ENCODE assay signal across 30 mouse cellular contexts in genomic region chr10:68378212-68378611, GRCm38 (mm10).
DNase-seq lines count a peak whose midpoint lies in the region; ATAC-seq and TF ChIP-seq lines count a peak whose summit lies in the region.
"Had no signal": no experiment of that assay in that cellular context is flagged by ENCODE, and none has a peak within 500 bp of the region (broad histone marks: within the 10 kb centered on the region; RNA-seq: fewer than 3 reads in every experiment).

No protein-coding gene starts in this region.

- no peaks in the 10 kb centered on the region for H3K27me3 ChIP-seq in liver, adult 2 months (ENCODE audit: control insufficient read depth, insufficient read depth, low read length)
- no peaks in the 10 kb centered on the region for H3K27me3 ChIP-seq in liver, embryonic 11.5 days (replicated peaks; ENCODE audit: control insufficient read depth, insufficient read depth, low read length)
- no peaks in the 10 kb centered on the region for H3K27me3 ChIP-seq in CH12.LX (replicated peaks)
- H3K27me3 ChIP-seq: embryonic facial prominence, embryonic 13.5 days; heart, embryonic 15.5 days; hindbrain, embryonic 12.5 days; intestine, embryonic 15.5 days; neural tube, embryonic 12.5 days; Patski had no signal

- H3K4me1 ChIP-seq in liver, adult 2 months (ENCODE audit: control insufficient read depth, insufficient read depth, low read length), result no peaks in the 10 kb centered on the region
- no peaks in the 10 kb centered on the region for H3K4me1 ChIP-seq in liver, embryonic 11.5 days (replicated peaks; ENCODE audit: control insufficient read depth, insufficient read depth, low read length)
- peaks cover 14 to 23% of the 10 kb centered on the region in 2 experiments for H3K4me1 ChIP-seq in CH12.LX (ENCODE audit: control insufficient read depth in 1 of 2, insufficient read depth in 2 of 2)
- H3K4me1 ChIP-seq: embryonic facial prominence, embryonic 13.5 days; forebrain, embryonic 10.5 days; heart, embryonic 10.5 days; heart, embryonic 15.5 days; hindbrain, embryonic 12.5 days; intestine, embryonic 15.5 days; neural tube, embryonic 12.5 days had no signal

- peak; percentile 31 for DNase-seq in liver, adult 2 months (ENCODE audit: extremely low read depth, low read depth, low spot score)
- DNase-seq in liver, embryonic 11.5 days (ENCODE audit: low spot score), result no peak
- DNase-seq in CH12.LX (ENCODE audit: extremely low read depth), result peak; percentile 85
- peak; percentile 42 for DNase-seq in R1 (ENCODE audit: low read depth, low spot score)
- DNase-seq in gastrocnemius, adult 8-10 months (ENCODE audit: low spot score in 2 of 2), result no peak
- no peak for DNase-seq in right cerebral cortex, postnatal 4 days
- DNase-seq in embryo, embryonic 11 days, result no peak
- DNase-seq: adrenal gland, postnatal 25 days; cerebellum, adult 2 months; cerebellum, postnatal 14 days; gastrocnemius, postnatal 10 days; kidney, adult 2 months; liver; lung, adult 2 months; lung, postnatal 14 days; thymus, postnatal 14 days had no signal

- TF ChIP-seq RAD21 in CH12.LX (IDR thresholded peaks at IDR 0.05; ENCODE audit: low read depth, low read length), result peak; percentile 27

- H3K36me3 ChIP-seq in liver, adult 2 months (ENCODE audit: control insufficient read depth, insufficient read depth, low read length), result no peaks in the 10 kb centered on the region
- H3K36me3 ChIP-seq in liver, embryonic 11.5 days (ENCODE audit: control insufficient read depth, insufficient read depth, low read length), result no peaks in the 10 kb centered on the region
- H3K36me3 ChIP-seq in CH12.LX (replicated peaks in 1 of 2; ENCODE audit: control insufficient read depth in 1 of 2, insufficient read depth in 1 of 2, low read length in 1 of 2), result no peaks in the 10 kb centered on the region
- H3K36me3 ChIP-seq: embryonic facial prominence, embryonic 13.5 days; forebrain, embryonic 10.5 days; heart, embryonic 10.5 days; heart, embryonic 15.5 days; hindbrain, embryonic 12.5 days; intestine, embryonic 15.5 days; neural tube, embryonic 12.5 days had no signal

- no peak overlapping the region for H3K4me3 ChIP-seq in liver, adult 2 months (ENCODE audit: insufficient read depth, low read depth, low read length)
- H3K4me3 ChIP-seq in liver, embryonic 11.5 days (ENCODE audit: low read depth, low read length), result no peak overlapping the region
- peak overlapping the region in 1 of 3 experiments; percentile 15 for H3K4me3 ChIP-seq in CH12.LX (replicated peaks in 1 of 3; ENCODE audit: low read depth in 2 of 3, low read length in 2 of 3, poor library complexity in 1 of 3)
- H3K4me3 ChIP-seq: embryonic facial prominence, embryonic 13.5 days; forebrain, embryonic 10.5 days; heart, embryonic 10.5 days; heart, embryonic 15.5 days; hindbrain, embryonic 12.5 days; intestine, embryonic 15.5 days; myocyte; neural tube, embryonic 12.5 days had no signal

- WGBS in liver, adult 2 months, result 91% methylated on average over 5 of the region's 5 CpGs
- WGBS in liver, embryonic 11.5 days, result 89% methylated on average over 5 of the region's 5 CpGs

- no peak overlapping the region for H3K4me2 ChIP-seq in liver, embryonic 11.5 days
- peak overlapping the region; percentile 46 for H3K4me2 ChIP-seq in CH12.LX (ENCODE audit: insufficient read depth, low read depth, poor library complexity, severe bottlenecking)
- H3K4me2 ChIP-seq: embryonic facial prominence, embryonic 13.5 days; heart, embryonic 15.5 days; hindbrain, embryonic 12.5 days; intestine, embryonic 15.5 days; midbrain, embryonic 11.5 days; neural tube, embryonic 12.5 days had no signal

- TF ChIP-seq CTCF in liver, adult 2 months (IDR thresholded peaks at IDR 0.05; ENCODE audit: low read depth, low read length), result no peak
- TF ChIP-seq CTCF in CH12.LX (conservative IDR thresholded peaks at IDR 0.05 in 1 of 2, IDR thresholded peaks at IDR 0.05 in 1 of 2; ENCODE audit: low read depth in 2 of 2, low read length in 2 of 2), result peak in 1 of 2 experiments; percentile 54; a peak in 2 of 4 replicates

- H3K9ac ChIP-seq in liver, adult 2 months (ENCODE audit: low read depth, low read length), result no peak overlapping the region
- no peak overlapping the region for H3K9ac ChIP-seq in liver, embryonic 11.5 days (ENCODE audit: low read depth, low read length)
- H3K9ac ChIP-seq in CH12.LX (ENCODE audit: insufficient read depth, low read depth), result no peak overlapping the region; the same call in 1 of the 2 replicates
- H3K9ac ChIP-seq: embryonic facial prominence, embryonic 13.5 days; heart, embryonic 15.5 days; hindbrain, embryonic 12.5 days; intestine, embryonic 15.5 days; neural tube, embryonic 12.5 days had no signal

- no peak overlapping the region for H3K27ac ChIP-seq in liver, adult 2 months (replicated peaks; ENCODE audit: insufficient read depth, low read depth, low read length)
- H3K27ac ChIP-seq in liver, embryonic 11.5 days (ENCODE audit: low read depth, low read length), result no peak overlapping the region
- peak overlapping the region; percentile 89 for H3K27ac ChIP-seq in CH12.LX (ENCODE audit: insufficient read depth, low read depth)
- H3K27ac ChIP-seq: embryonic facial prominence, embryonic 13.5 days; forebrain, embryonic 10.5 days; heart, embryonic 10.5 days; heart, embryonic 15.5 days; hindbrain, embryonic 12.5 days; hindbrain, postnatal 0 days; intestine, embryonic 15.5 days; neural tube, embryonic 12.5 days had no signal

- no peak for ATAC-seq in liver, embryonic 11.5 days (replicated peaks; ENCODE audit: low FRiP score)
- peak; percentile 94 for ATAC-seq in megakaryocyte, adult 5-6 weeks (ENCODE audit: poor library complexity, severe bottlenecking)
- ATAC-seq: forebrain, embryonic 16.5 days; hindbrain, postnatal 0 days; intestine, embryonic 15.5 days; midbrain, embryonic 16.5 days; Patski had no signal

- no peak for TF ChIP-seq POLR2A in liver, adult 2 months (IDR thresholded peaks at IDR 0.05; ENCODE audit: extremely low read depth, insufficient read depth, low read length)
- peak; percentile 28; the same call in 1 of the 2 replicates for TF ChIP-seq POLR2A in CH12.LX (IDR thresholded peaks at IDR 0.05; ENCODE audit: low read depth, low read length)

- dilution Hi-C loops in CH12.LX (cut with MboI; ENCODE audit: extremely low pct_ligation_motif_present, extremely low pct_unique_long_range_greater_than_20kb, low sequenced_read_pairs), result no loop called here

- peak; percentile 96 for TF ChIP-seq EP300 in CH12.LX (IDR thresholded peaks at IDR 0.05; ENCODE audit: low read length)

- in situ Hi-C loops in CH12.LX (cut with MboI; ENCODE audit: low pct_ligation_motif_present, low pct_unique_long_range_greater_than_20kb, low sequenced_read_pairs), result no loop called here

- H3K79me2 ChIP-seq in liver, adult 2 months (ENCODE audit: control insufficient read depth, insufficient read depth, low read length), result no peaks in the 10 kb centered on the region
- H3K79me2 ChIP-seq in CH12.LX (replicated peaks; ENCODE audit: control insufficient read depth, extremely low read depth, insufficient read depth, poor library complexity, severe bottlenecking), result no peaks in the 10 kb centered on the region

- H3K9me3 ChIP-seq in liver, embryonic 11.5 days (ENCODE audit: control insufficient read depth, low read length), result no peaks in the 10 kb centered on the region
- no peaks in the 10 kb centered on the region for H3K9me3 ChIP-seq in CH12.LX (replicated peaks; ENCODE audit: low read length)
- H3K9me3 ChIP-seq: embryonic facial prominence, embryonic 13.5 days; forebrain, embryonic 10.5 days; heart, embryonic 10.5 days; heart, embryonic 15.5 days; hindbrain, embryonic 12.5 days; intestine, embryonic 15.5 days; neural tube, embryonic 12.5 days had no signal

TF ChIP-seq in CH12.LX, 34 proteins besides CTCF, POLR2A, EP300 and RAD21 (continues in another document):
- TF ChIP-seq TCF12 (IDR thresholded peaks at IDR 0.05; ENCODE audit: low read depth, low read length) (peak; percentile 71; the same call in 1 of the 2 replicates), MYC (IDR thresholded peaks at IDR 0.05; ENCODE audit: low read depth, low read length) (peak; percentile 82), ZMIZ1 (IDR thresholded peaks at IDR 0.05; ENCODE audit: low read depth, low read length) (no peak), USF1 (IDR thresholded peaks at IDR 0.05; ENCODE audit: low read depth, low read length) (no peak), GABPA (IDR thresholded peaks at IDR 0.05; ENCODE audit: insufficient replicate concordance, low read depth, low read length) (no peak), SIN3A (IDR thresholded peaks at IDR 0.05; ENCODE audit: low read length) (peak; percentile 83), POLR2AphosphoS2 (IDR thresholded peaks at IDR 0.05; ENCODE audit: low read depth, low read length) (no peak), MAFK (IDR thresholded peaks at IDR 0.05; ENCODE audit: insufficient replicate concordance, low read length) (peak; percentile 76), NRF1 (IDR thresholded peaks at IDR 0.05; ENCODE audit: low read depth, low read length) (no peak), TBP (conservative IDR thresholded peaks at IDR 0.05; ENCODE audit: low read depth, low read length) (peak; percentile 26; the same call in 1 of the 2 replicates), HCFC1 (IDR thresholded peaks at IDR 0.05; ENCODE audit: low read depth, low read length) (peak; percentile 62), MEF2A (IDR thresholded peaks at IDR 0.05; ENCODE audit: borderline replicate concordance, low read depth, low read length) (peak; percentile 95), BHLHE40 (IDR thresholded peaks at IDR 0.05; ENCODE audit: low read depth, low read length) (peak; percentile 79), JUN (IDR thresholded peaks at IDR 0.05; ENCODE audit: insufficient read depth, low read depth, low read length) (peak; percentile 91), MXI1 (IDR thresholded peaks at IDR 0.05; ENCODE audit: low read depth, low read length) (peak; percentile 33; the same call in 1 of the 2 replicates), E2F4 (IDR thresholded peaks at IDR 0.05; ENCODE audit: insufficient replicate concordance, low read depth, low read length) (no peak), CHD2 (IDR thresholded peaks at IDR 0.05; ENCODE audit: low read length) (peak; percentile 74), JUND (conservative IDR thresholded peaks at IDR 0.05; ENCODE audit: low read depth, low read length) (peak; percentile 95), ZC3H11A (IDR thresholded peaks at IDR 0.05; ENCODE audit: low read depth, low read length) (peak; percentile 25; the same call in 1 of the 2 replicates), RCOR1 (conservative IDR thresholded peaks at IDR 0.05; ENCODE audit: low read depth, low read length) (peak; percentile 94), MAZ (IDR thresholded peaks at IDR 0.05; ENCODE audit: low read depth, low read length) (0 out of 2 replicates have a peak, but pooled peaks have one; percentile 54), ZNF384 (IDR thresholded peaks at IDR 0.05; ENCODE audit: low read depth, low read length) (no peak), KAT2A (IDR thresholded peaks at IDR 0.05; ENCODE audit: insufficient replicate concordance, low read length) (no peak), ZKSCAN1 (IDR thresholded peaks at IDR 0.05; ENCODE audit: borderline replicate concordance, low read depth, low read length) (no peak)

Comparison
In these comparisons a context has a peak if more than half of its experiments do, and no peak if none do; other contexts are left out.
1. DNase-seq: peak in liver, adult 2 months (single experiment), CH12.LX (single experiment) and R1 (single experiment); none in liver, embryonic 11.5 days (single experiment), gastrocnemius, adult 8-10 months (0 of 2), right cerebral cortex, postnatal 4 days (single experiment) and embryo, embryonic 11 days (single experiment).